Mouse (Mus musculus) neural tube, embryonic 14.5 days (tissue): ENCODE data around the gene Mn1. TPM values are rescaled to one million over a fixed set of nuclear protein-coding genes. Genes with fewer than 3 reads are reported as not detected.

Experiments
- ATAC-seq: fragments of 200-750 bp; cut with Nextera tagmentation; 2 replicates; pipeline ENCODE4 v1.8.0; 2017; ENCODE audit warnings: low read depth, mild to moderate bottlenecking, moderate TSS enrichment, moderate library complexity
- H3K27ac ChIP-seq: fragments of 300-500 bp; sonication (generic); 2 replicates; pipeline ENCODE4 v1.5.1; 2014; ENCODE audit warnings: low read depth, mild to moderate bottlenecking, control low read depth, low read length, moderate library complexity, mixed read lengths
- H3K27me3 ChIP-seq: fragments of 300-500 bp; sonication (generic); 2 replicates; pipeline ENCODE4 v1.6.1; 2014; ENCODE audit warnings: low read length; ENCODE audit not compliant: control insufficient read depth, insufficient read depth
- H3K36me3 ChIP-seq: fragments of 300-500 bp; sonication (generic); 2 replicates; pipeline ENCODE4 v1.6.1; 2014; ENCODE audit warnings: low read length, mixed read lengths; ENCODE audit not compliant: control insufficient read depth, insufficient read depth
- H3K4me1 ChIP-seq: fragments of 300-500 bp; sonication (generic); 2 replicates; pipeline ENCODE4 v1.6.1; 2014; ENCODE audit warnings: low read length; ENCODE audit not compliant: control insufficient read depth, insufficient read depth
- H3K4me2 ChIP-seq: fragments of 300-500 bp; sonication (generic); 2 replicates; pipeline ENCODE4 v1.6.1; 2014; ENCODE audit warnings: mild to moderate bottlenecking, low read depth, low read length, control low read depth
- H3K4me3 ChIP-seq: fragments of 300-500 bp; sonication (generic); 2 replicates; pipeline ENCODE4 v1.5.1; 2014; ENCODE audit warnings: low read depth, low read length, control low read depth, mixed read lengths
- H3K9ac ChIP-seq: fragments of 300-500 bp; sonication (generic); replicated peaks from 2 replicates; pipeline ENCODE4 v1.6.1; 2014; ENCODE audit warnings: low read depth, mild to moderate bottlenecking, control low read depth, low read length, mixed read lengths
- H3K9me3 ChIP-seq: fragments of 300-500 bp; sonication (generic); 2 replicates; pipeline ENCODE4 v1.6.1; 2016; ENCODE audit warnings: low read length; ENCODE audit not compliant: control insufficient read depth
- WGBS: fragments of 180-500 bp; shearing (Covaris S2); extraction: QIAGEN DNeasy Blood & Tissue Kit; methylation state at CpG from one replicate; pipeline ENCODE4 v1.1.7; 2014; 5-methylcytosine and 5-hydroxymethylcytosine counted together
- polyA plus RNA-seq: library from polyadenylated mRNA; unstranded; fragments of >200 nt; fragmentation: Nextera tagmentation; extraction: Ambion mirVana; gene quantifications from 2 replicates; pipeline ENCODE4 v1.2.1, GENCODE M21; 2014

The Mn1 gene
- polyA plus RNA-seq, 1 experiment from 2014 or later = 18.6 TPM

DNA sequence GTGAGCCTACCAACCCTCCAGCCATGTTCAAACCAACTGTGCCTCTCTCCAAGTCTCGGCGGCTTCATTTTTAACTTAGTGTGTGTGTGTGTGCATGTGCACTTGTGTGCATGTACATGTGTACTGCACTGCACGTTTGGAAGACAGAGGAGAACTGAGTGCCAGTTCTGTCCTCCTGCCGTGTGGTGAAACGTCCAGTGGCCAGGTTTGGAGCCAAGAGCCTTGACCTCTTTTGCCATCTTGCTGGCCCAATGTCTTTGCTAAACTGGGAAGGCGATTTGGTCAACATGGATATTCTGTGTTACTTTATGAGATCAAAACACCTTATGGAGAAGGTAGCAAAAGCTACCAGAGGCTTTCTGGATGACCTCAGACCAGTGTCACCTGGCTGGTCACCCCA lies 88.1 kb downstream of the Mn1 start:
- H3K4me3 ChIP-seq = no peak overlapping the region
- no peaks in the 10 kb centered on the region for H3K36me3 ChIP-seq
- no peaks in the 10 kb centered on the region for H3K9me3 ChIP-seq
- H3K27ac ChIP-seq = no peak overlapping the region
- 95% methylated on average over 6 of the region's 6 CpGs for WGBS
- ATAC-seq = no peak
- peaks cover 1% of the 10 kb centered on the region; the same call in 1 of the 2 replicates for H3K27me3 ChIP-seq
- H3K9ac ChIP-seq = no peak overlapping the region
- no peak overlapping the region for H3K4me2 ChIP-seq
- no peaks in the 10 kb centered on the region; the same call in 1 of the 2 replicates for H3K4me1 ChIP-seq

DNA sequence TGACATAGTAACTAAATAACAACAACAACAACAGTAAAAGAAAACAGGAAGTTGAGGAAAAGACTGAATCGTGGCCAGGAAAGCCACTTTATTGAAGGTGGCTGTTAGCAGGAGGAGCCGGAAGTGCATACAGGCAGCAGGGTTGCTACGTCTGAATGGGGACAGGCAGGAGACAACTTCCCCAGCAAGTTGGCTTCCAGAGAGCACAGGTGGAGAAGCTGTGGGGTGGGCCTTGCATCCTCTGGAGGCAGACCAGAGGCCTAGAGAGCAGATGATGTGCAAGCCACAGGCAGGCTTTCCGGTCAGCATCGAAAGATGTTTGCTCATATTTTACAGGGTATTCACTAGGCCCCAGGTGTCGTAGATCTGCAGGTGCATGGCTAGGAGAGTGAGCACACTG lies 88.7 kb downstream of the Mn1 start:
- Histone ChIP-seq H3K4me1 (no peaks in the 10 kb centered on the region; the same call in 1 of the 2 replicates), H3K9me3 (no peaks in the 10 kb centered on the region), H3K4me3 (no peak overlapping the region), H3K27me3 (no peaks in the 10 kb centered on the region), H3K4me2 (no peak overlapping the region), H3K36me3 (no peaks in the 10 kb centered on the region), H3K9ac (no peak overlapping the region), H3K27ac (no peak overlapping the region)
- WGBS = 90% methylated on average over 6 of the region's 6 CpGs
- ATAC-seq = no peak

DNA sequence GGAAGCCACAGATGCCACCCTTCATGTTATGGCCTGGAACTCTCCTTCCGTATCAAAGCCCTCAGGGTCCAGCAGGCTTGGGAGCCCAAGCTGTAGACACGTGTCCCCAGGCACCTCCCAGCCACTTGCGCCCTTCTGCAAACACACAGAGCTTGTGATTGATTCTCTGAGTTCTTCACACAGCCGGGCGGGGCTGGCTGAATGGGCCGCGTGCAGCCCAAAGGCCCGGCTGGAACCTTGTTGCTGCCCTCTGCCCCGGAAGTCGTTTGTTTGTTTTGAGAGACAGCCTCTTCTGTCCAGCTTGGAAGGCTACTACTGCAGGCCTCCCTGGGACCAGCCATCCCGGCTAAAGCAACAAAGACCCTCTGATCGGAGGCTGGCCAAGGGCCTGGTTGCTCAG lies 89.2 kb downstream of the Mn1 start:
- no peaks in the 10 kb centered on the region for H3K27me3 ChIP-seq
- ATAC-seq = no peak
- no peak overlapping the region for H3K4me3 ChIP-seq
- no peaks in the 10 kb centered on the region for H3K9me3 ChIP-seq
- no peak overlapping the region for H3K9ac ChIP-seq
- WGBS = 7% methylated on average over 12 of the region's 12 CpGs
- no peak overlapping the region for H3K27ac ChIP-seq
- no peak overlapping the region for H3K4me2 ChIP-seq
- no peaks in the 10 kb centered on the region for H3K36me3 ChIP-seq
- H3K4me1 ChIP-seq = no peaks in the 10 kb centered on the region; the same call in 1 of the 2 replicates

Other genes starting within 250 kb of the Mn1 start
- 109 and 113 TPM in 2 replicates for gene Pitpnb, start 86.6 kb upstream of the Mn1 start, polyA plus RNA-seq